Mouse (Mus musculus) right cerebral cortex, postnatal 10 days (tissue): Measurements from ENCODE around the gene Bicdl1.

Source experiments
- DNase-seq, 2 experiments: peaks; one replicate each; pipeline ENCODE4 v3.0.0; 2021; ENCODE audit warnings: low spot score in 2 of 2

Gene Bicdl1

GRCm38 (mm10) chr5:115626237-115626886 lies 105.1 kb downstream of the Bicdl1 start:
- DNase-seq, result no peak

- peak; percentile 55 to 60 for DNase-seq
These were observed 107.6 kb downstream of the Bicdl1 start for GRCm38 (mm10) chr5:115623694-115624440.

DNA sequence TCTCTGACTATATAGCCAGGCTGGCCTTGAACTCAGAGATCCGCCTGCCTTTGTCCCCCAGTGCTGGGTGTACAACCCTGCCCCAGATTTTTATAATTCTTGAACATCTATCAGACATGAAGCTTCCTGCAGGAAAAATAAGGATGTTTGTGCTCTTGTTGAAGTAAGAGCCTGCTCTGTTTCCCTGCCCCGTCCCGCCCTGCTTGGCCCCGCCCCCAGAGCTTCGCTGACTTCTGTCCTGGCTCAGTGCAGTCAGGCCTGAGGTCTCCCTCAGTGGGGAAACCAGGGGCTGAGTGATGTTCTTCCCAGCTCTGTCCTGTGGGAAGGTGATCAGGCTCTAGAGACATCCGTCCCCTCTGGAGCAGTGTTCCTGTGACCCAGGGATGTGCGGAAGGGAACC lies 108.7 kb downstream of the Bicdl1 start:
- DNase-seq, result no peak

DNA sequence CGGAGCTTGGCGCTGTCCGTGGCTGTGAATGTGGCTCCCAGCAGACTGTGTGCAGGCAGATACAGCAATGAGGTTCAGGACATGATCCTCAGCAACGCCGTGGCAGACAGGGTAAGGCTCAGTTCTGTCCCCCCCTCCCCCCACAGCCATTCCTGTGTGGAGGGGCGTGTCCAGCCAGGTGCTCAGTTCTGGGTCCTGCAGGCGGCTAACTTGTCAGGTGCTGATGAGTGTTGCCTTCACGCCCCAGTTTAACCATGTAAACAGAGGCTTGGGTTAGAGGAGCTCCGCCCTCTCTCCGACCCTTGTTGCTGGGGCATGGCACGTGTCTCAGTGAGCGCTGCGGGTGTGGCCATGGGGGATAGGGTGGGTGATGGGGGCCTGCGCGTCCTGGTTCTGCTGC lies 111.7 kb downstream of the Bicdl1 start:
- DNase-seq, result no peak

- DNase-seq, result no peak
These were observed 116.5 kb downstream of the Bicdl1 start for GRCm38 (mm10) chr5:115614948-115615347.

- DNase-seq, result no peak
These were observed 118.1 kb downstream of the Bicdl1 start for GRCm38 (mm10) chr5:115613332-115613731.

DNA sequence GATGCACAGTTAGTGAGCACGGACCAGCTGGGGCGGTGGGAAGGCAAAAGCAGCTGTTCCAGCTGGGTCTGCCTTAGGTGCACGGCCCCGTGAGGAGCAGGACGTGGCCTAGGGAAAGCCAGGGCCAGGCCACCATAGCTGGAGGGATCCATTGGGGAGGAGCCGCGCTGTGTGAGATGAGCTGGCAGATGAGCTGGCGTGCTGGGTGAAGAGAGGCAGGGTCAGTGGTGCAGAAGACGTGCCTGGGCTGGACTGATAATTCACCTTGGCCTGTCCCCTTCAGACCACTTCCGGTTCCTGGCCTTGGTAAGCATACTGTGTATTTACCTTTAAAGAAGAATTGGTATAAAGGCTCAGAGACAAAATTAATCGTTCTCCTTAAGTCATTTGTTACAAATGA lies 119.9 kb downstream of the Bicdl1 start:
- DNase-seq, result no peak

GRCm38 (mm10) chr5:115603561-115603960 lies 127.9 kb downstream of the Bicdl1 start:
- DNase-seq, result no peak
